11 mouse cellular contexts compared by ENCODE assay signal in the genomic region with DNA sequence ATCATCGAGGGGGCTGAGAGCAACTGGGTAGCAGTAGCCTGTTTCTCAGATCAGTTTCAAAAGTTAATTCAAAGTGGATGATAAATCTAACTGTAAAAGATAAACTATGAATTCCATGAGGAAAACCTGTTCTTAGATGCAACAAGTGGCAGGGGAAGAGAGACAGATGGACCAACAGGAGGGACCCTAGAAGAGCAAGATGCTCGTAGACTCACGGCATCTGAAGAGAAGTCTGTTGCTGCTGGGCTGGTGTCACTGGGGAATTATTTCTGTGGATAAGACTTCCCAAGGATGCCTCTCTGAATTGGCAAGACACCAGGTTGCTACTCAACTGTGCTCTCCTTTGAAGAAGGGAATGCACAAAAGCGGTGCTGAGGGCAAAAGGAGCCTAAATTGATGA.
A peak's percentile ranks its signal among the peaks of the same experiment; 100 is the strongest.
DNase-seq lines count a peak whose midpoint lies in the region.
"Had no signal": no experiment of that assay in that cellular context is flagged by ENCODE, and none has a peak within 500 bp of the region (broad histone marks: within the 10 kb centered on the region; RNA-seq: fewer than 3 reads in every experiment).

No protein-coding gene starts in this region.

- intact Hi-C loops in heart, postnatal 10 days (cut with DNase I): no loop called here

- DNase-seq in frontal cortex, adult 2 months (ENCODE audit: extremely low spot score in 1 of 2, low spot score in 1 of 2): peak; percentile 18 to 30
- no peak for DNase-seq in frontal cortex, postnatal 14 days (ENCODE audit: low spot score in 2 of 2)
- peak; percentile 13 to 35 for DNase-seq in frontal cortex, postnatal 36 days (ENCODE audit: low spot score in 2 of 2)
- peak; percentile 35 to 58 for DNase-seq in layer of hippocampus, adult 8-10 months (ENCODE audit: low spot score in 2 of 2)
- peak; percentile 49 to 77 for DNase-seq in right cerebral cortex, postnatal 10 days (ENCODE audit: low spot score in 2 of 2)
- no peak for DNase-seq in kidney, adult 9 months
- no peak for DNase-seq in heart, postnatal 10 days
- DNase-seq: adrenal gland, postnatal 36 days; heart, postnatal 14 days; lung, postnatal 14 days; thymus, postnatal 25 days had no signal

Comparison
In these comparisons a context has a peak if more than half of its experiments do, and no peak if none do; other contexts are left out.
1. DNase-seq: peak in frontal cortex, adult 2 months (2 of 2), frontal cortex, postnatal 36 days (2 of 2), layer of hippocampus, adult 8-10 months (2 of 2) and right cerebral cortex, postnatal 10 days (2 of 2); none in frontal cortex, postnatal 14 days (0 of 2), kidney, adult 9 months (single experiment) and heart, postnatal 10 days (0 of 2).